Mouse (Mus musculus) heart, postnatal 36 days (tissue): ENCODE measurements around the gene Cpe. TPM values are rescaled to one million over a fixed set of nuclear protein-coding genes. Genes with fewer than 3 reads are reported as not detected.

Source experiments
- DNase-seq, 2 experiments: peaks; one replicate each; pipeline ENCODE4 v3.0.0; 2021 to 2022
- intact Hi-C: fragments of 180-260 bp; cut with DNase I; formaldehyde crosslinking; loops from one replicate; pipeline ENCODE4 v1.15.1; 2025
- total RNA-seq, 2 experiments: library from RNA; stranded (reverse); gene quantifications; 2 replicates each; pipeline ENCODE4 v1.2.3; 2021

Cpe gene
- 100 to 1,000 TPM; 267 to 294 TPM for total RNA-seq

DNA sequence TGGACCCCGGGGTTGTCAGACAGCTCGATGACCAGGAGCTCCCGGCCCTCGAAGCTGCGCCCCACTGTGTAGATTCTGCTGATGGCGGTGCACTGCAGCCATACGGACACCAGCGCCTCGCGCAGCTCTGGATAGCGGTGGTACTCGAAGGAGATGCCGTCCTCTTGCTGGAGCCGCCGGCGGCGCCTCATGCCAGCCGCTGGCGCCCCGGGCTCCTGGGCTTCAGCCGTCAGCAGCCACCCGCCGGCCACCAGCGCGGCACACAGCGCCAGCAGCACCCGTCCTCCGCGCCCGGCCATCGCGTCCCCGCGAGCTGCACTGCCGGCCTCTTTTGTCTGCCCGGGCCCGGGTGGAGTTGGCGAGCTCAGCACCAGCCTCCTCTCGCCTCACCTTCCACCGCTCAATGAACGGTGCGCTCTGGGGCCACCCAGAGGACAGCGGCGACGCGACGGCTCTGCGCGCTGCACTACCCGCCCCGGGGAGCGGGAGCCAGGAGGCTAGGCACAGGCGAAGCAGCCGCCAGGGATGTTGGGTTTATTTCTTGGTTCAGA lies at the start of gene Cpe:
Gene Cpe, minus strand, starts transcription at position 404 of the 551 bp plus-strand sequence.
- intact Hi-C loops = loop anchor here (1.0 to 5.0 kb wide), 5 partner anchors 22 to 250 kb away; partner anchors contain the start of gene Msmo1
- peak; percentile 77 to 85 for DNase-seq

- intact Hi-C loops = no loop called here
- DNase-seq = no peak
These were observed 47.8 kb upstream of the Cpe start for GRCm38 (mm10) chr8:64740547-64741211.

- intact Hi-C loops = no loop called here
- no peak for DNase-seq
These were observed 46.1 kb upstream of the Cpe start for GRCm38 (mm10) chr8:64738916-64739315.

- DNase-seq = no peak
- intact Hi-C loops = no loop called here
These were observed 44.0 kb upstream of the Cpe start for GRCm38 (mm10) chr8:64736767-64737323.

DNA sequence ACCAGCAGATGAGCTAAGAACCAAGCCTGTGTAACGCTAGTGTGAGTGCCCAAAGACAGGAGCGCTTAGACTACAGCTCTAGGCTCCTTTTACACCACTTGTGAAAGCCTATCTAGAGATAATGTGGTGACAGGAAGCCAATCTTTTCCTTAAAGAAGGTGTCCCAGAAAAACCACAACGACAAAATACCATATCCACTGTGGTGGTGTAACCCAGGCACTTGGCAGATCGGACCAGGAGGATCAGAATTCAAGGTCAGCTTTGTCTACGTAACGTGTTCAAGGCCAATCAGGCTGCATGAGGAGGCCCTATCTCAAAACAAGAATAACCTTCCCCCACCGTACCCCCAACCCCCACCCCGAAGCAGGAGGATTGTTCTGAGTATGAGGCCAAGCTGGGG lies 42.3 kb upstream of the Cpe start:
- DNase-seq = no peak
- intact Hi-C loops = no loop called here

GRCm38 (mm10) chr8:64733271-64733943 lies 40.6 kb upstream of the Cpe start, which contains the start of gene Msmo1:
Gene Msmo1 (minus strand): TSS chr8:64733792.
- intact Hi-C loops = loop anchor here (1.0 to 2.0 kb wide), 3 partner anchors 41 to 207 kb away; partner anchors contain the start of gene Cpe

DNA sequence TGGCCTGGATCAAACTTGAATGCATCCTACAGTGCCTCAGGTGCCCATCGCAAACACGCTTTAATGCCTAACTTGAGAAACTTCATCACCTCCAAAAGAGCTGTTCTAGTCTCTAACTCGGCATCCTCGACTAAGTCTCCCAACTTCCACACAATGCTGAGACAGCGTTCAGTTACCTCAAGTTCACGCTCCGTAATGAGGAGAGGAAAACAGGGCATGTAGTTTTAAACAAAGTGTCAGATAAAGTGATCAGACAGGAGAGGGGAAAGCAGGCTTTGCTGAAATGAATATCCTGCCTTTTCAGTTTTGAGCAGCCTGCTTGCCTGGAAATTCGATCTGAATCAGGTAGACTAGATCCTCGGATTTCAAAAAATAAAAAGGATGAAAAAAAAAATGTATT lies 39.7 kb upstream of the Cpe start:
- no peak for DNase-seq
- intact Hi-C loops = loop anchor here (2.0 kb wide), 2 partner anchors 40 to 208 kb away; partner anchors contain the start of gene Cpe

More at GRCm38 (mm10) chr8:64733271-64733943, 40.6 kb upstream of the Cpe start, which contains the start of gene Msmo1:
- DNase-seq = peak; percentile 91 to 93

DNA sequence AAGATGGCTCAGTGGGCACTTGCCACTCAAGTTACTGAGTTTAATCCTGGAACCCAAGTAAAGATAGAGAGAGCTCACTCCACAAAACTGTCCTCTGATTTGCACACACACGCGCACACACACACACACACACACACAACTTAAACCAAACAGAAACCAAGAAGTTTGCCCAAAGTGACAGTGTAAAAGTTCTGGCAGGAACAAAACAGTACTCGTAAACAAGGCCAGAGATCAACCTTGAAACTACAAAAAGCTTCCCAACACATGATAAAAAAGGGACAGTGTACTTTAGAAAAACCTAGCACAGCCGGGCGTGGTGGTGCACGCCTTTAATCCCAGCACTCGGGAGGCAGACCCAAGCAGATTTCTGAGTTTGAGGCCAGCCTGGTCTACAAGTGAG lies 35.3 kb upstream of the Cpe start:
- intact Hi-C loops = no loop called here
- DNase-seq = no peak

DNA sequence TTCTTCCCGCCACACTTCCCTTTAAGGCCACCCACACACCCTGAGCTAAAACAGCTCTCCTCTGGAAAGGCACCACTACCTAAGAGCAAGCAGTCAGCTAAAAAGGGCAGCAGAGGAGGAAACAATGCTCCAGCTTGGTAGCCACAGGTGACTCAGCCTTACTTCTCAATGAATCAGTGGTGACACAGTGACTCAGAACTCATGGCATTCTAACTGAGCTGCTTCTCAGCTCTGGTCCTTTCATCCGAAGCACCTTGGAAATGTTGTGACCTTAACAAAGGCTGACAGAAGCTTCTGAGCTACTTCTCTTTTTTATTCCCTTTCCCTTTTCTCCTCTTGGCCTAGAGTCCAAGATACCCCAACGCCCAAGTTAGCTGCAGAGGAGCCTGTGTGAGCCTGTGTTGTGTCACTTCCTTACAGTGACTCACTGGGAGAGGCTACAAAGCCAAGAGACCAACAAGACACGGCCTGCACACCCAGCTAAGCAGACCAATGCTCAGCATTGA lies 33.4 kb upstream of the Cpe start:
- intact Hi-C loops = no loop called here
- no peak for DNase-seq

GRCm38 (mm10) chr8:64723206-64723605 lies 30.4 kb upstream of the Cpe start:
- intact Hi-C loops = no loop called here
- DNase-seq = no peak

DNA sequence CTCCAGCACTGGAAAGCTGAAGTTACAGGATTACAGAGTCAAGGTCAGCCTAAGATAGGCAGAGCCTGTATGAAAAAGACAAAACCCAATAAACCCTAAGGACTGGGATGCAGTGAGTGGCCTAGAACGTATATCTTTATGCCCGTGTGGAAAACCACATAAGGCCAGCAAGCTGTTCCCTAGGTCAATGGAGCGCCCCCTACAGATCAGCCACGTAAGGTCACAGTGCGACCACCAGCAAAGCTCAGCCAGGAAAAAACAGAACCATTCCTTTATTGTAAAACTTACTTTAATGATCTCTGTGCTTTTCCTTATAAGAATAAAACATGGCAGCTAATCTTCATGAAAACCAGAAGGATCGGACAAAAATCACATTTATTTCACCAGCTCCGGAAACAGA lies 25.0 kb upstream of the Cpe start:
- intact Hi-C loops = no loop called here
- DNase-seq = no peak

DNA sequence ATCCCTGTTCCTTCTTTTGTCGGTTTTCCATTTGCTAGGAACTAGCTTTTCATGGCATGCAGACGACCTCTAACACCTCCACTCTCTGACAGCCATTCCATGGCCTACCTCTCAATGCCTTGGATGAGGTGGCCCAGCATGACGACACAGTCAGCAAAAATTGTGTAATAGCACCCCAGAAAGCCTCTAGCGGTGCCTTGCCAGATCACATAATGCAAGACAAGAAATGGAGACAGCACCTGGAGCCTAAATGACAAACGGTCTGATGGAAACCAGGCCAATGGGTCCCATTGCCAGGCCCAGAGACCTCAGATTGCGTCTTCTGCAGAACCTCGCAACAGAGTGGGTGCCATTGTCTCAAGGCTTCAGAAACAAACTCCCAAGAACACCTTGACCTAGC lies 19.6 kb upstream of the Cpe start:
- no peak for DNase-seq
- intact Hi-C loops = no loop called here

GRCm38 (mm10) chr8:64711544-64711943 lies 18.7 kb upstream of the Cpe start:
- intact Hi-C loops = no loop called here
- no peak for DNase-seq

DNA sequence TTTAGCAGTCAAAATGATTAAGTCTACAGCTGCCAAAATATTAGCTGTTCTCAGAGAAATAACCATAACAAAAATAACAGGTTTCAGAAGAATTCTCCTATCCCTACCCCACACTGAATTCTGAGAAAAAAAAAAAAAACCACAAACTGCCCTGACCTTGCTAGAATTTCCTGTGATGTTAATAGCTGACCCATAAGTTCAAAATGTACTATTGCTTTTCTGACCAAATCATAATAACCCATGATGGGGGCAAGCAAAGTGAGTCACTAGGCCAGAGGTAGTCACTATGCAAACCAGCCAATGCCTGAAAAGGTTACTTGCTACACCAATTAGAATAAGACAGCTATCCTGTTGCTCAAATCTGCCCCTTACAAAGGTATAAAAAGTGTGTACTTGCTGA lies 14.6 kb upstream of the Cpe start:
- intact Hi-C loops = no loop called here
- DNase-seq = no peak

DNA sequence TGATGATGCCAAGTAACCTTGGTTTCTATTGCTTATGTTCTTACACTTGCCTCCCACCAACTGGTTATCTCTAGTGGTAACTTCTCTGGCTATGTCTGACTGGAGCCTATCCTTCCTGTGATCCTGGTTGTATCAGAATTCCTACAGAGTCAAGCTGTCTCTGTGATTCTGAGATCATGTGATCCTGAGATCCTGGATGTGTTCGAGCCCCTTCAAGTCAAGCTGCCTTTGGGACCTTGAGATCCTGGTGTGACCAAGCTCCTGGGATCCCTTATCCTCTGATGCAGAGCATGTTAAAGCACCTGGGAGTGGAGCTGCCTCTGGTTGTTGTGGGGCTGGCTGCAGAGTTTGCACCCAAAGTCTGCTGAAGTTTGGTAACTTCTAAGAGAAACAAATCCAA lies 10.3 kb upstream of the Cpe start:
- intact Hi-C loops = no loop called here
- no peak for DNase-seq

DNA sequence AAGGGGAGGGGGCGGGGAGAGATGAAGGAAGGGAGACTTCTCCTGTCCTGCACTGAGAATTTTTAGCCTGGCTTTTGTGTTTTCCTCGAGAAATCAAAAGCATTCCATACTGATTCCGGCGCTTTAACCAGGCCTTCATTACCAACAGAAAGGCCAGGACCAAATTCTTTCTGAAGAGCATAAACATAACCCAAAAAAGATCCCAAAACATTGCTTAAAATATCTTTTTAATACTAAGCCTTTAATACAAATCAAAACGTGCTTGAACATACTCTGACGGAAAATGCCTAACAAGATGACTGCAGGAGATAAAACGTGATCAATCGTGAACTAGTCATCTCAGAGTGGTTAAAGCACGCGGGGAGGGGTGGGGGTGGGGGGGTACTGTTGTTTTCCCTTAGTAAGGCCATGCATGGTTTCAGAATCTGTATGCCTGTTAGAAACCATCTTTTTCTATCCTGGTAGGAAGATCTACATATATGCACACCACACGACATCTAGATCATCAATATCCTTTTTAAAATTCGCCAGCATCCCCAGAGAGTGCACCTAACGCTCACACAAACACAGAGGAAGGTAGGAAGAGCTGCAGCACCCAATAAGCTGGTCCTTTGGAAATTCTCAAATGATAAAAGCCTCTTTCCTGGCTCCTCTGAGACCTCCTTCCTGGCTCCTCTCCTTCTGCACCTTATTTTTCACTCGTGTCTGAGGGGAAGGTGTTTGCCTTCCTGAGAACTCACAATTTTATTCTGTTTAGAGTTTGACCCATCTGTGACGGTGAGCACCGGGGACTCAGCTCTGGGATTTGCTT lies 1.1 kb downstream of the Cpe start:
- intact Hi-C loops = loop anchor here (2.0 to 5.0 kb wide), 4 partner anchors 21 to 251 kb away; partner anchors contain the start of gene Msmo1
- no peak for DNase-seq

- intact Hi-C loops = loop anchor here (5.0 kb wide), 2 partner anchors 156 to 251 kb away; no protein-coding TSS in a partner anchor
- no peak for DNase-seq
These were observed 2.0 kb downstream of the Cpe start for GRCm38 (mm10) chr8:64690845-64691244.

DNA sequence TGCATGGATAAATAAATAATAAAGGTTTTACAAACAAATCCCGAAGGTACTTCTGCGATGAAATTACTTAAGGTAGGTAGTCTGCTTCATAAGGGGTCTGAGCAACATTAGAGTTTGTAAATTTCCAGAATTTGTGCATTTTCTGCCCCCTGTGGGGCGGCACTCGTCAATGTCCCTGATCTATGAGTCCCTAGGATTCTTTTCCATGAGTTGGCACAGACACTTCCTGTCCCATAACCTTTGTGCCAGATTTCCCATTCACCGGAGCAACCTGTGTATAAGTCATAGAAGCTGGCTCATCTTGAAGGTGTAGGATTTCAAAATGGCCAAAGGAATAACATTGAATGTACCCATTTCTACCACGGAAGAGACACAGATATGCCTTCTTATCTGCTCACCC lies 2.5 kb downstream of the Cpe start:
- no peak for DNase-seq
- intact Hi-C loops = loop anchor here (5.0 kb wide), 2 partner anchors 157 to 252 kb away; no protein-coding TSS in a partner anchor

DNA sequence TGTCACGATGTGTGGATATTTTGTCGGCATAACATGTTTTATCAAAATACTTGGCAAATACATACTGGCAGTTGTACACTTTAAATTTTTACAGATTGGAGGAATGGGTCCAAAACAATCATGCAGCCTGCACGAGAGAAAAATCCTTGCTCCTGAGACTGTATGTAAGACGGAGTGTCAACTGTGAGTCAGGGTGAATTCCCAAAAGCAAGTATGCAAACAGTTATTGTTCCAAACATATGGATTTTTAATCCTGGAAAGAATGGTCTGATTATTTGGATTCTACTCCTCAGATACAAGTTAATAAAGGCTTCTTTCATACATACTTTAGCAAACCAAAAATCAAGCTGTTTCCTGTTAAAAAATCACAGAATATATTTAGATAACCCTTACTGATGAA lies 4.1 kb downstream of the Cpe start:
- DNase-seq = no peak

GRCm38 (mm10) chr8:64688161-64688560 lies 4.7 kb downstream of the Cpe start:
- intact Hi-C loops = no loop called here
- peak in 1 of 2 experiments; percentile 32 for DNase-seq

More for the DNA sequence above, 4.1 kb downstream of the Cpe start:
- intact Hi-C loops = no loop called here
